Mouse (Mus musculus) forebrain, embryonic 10.5 days (tissue): ENCODE data around the gene Prx. TPM values are rescaled to one million over a fixed set of nuclear protein-coding genes. Genes with fewer than 3 reads are reported as not detected.

Source experiments
- DNase-seq: peaks from one replicate; pipeline ENCODE4 v3.0.0-alpha.2; 2017; ENCODE audit warnings: low spot score; ENCODE audit errors: extremely low spot score
- H3K27ac ChIP-seq: fragments of 300-500 bp; sonication (generic); 2 replicates; pipeline ENCODE4 v1.5.1; 2016; ENCODE audit warnings: mild to moderate bottlenecking
- H3K27me3 ChIP-seq: fragments of 300-500 bp; sonication (generic); 2 replicates; pipeline ENCODE4 v1.6.1; 2016; ENCODE audit warnings: mild to moderate bottlenecking; ENCODE audit not compliant: poor library complexity, severe bottlenecking
- H3K36me3 ChIP-seq: fragments of 300-500 bp; sonication (generic); replicated peaks from 2 replicates; pipeline ENCODE4 v1.6.1; 2016; ENCODE audit warnings: mild to moderate bottlenecking, moderate library complexity
- H3K4me1 ChIP-seq: fragments of 300-500 bp; sonication (generic); 2 replicates; pipeline ENCODE4 v1.6.1; 2016
- H3K4me3 ChIP-seq: fragments of 300-500 bp; sonication (generic); 2 replicates; pipeline ENCODE4 v1.5.1; 2016; ENCODE audit warnings: mild to moderate bottlenecking, moderate library complexity
- H3K9me3 ChIP-seq: fragments of 300-500 bp; sonication (generic); 2 replicates; pipeline ENCODE4 v1.6.1; 2016; ENCODE audit warnings: mild to moderate bottlenecking, moderate library complexity
- WGBS: fragments of 180-500 bp; shearing (Covaris S2); methylation state at CpG from one replicate; pipeline ENCODE4 v1.1.7; 2016; 5-methylcytosine and 5-hydroxymethylcytosine counted together
- polyA plus RNA-seq: library from polyadenylated mRNA; unstranded; fragments of >200 nt; fragmentation: Nextera tagmentation; extraction: Ambion mirVana; gene quantifications from 2 replicates; pipeline ENCODE4 v1.2.1, GENCODE M21; 2016

Gene Prx
- 3.1 TPM in 2 replicates for polyA plus RNA-seq

GRCm38 (mm10) chr7:27499036-27499435, at the start of gene Prx:
TSS of gene Prx (plus strand) at chr7:27499324.
- Histone ChIP-seq H3K36me3 (no peaks in the 10 kb centered on the region), H3K4me3 (no peak within 1 kb of the TSS), H3K9me3 (no peaks in the 10 kb centered on the region), H3K4me1 (no peaks in the 10 kb centered on the region), H3K27ac (no peak within 1 kb of the TSS), H3K27me3 (no peaks in the 10 kb centered on the region)
- WGBS: 63% methylated on average over 3 of the region's 3 CpGs
- no peak for DNase-seq

GRCm38 (mm10) chr7:27451359-27451758, 47.8 kb upstream of the Prx start:
- no peak for DNase-seq
- no peak overlapping the region for H3K27ac ChIP-seq
- WGBS: 94% methylated on average over 2 of the region's 2 CpGs
- H3K27me3 ChIP-seq: peaks cover 24% of the 10 kb centered on the region
- H3K4me3 ChIP-seq: no peak overlapping the region
- H3K9me3 ChIP-seq: no peaks in the 10 kb centered on the region
- peaks cover 27% of the 10 kb centered on the region for H3K4me1 ChIP-seq
- H3K36me3 ChIP-seq: no peaks in the 10 kb centered on the region

GRCm38 (mm10) chr7:27452206-27452770, 46.8 kb upstream of the Prx start:
- H3K36me3 ChIP-seq: no peaks in the 10 kb centered on the region
- H3K27ac ChIP-seq: no peak overlapping the region
- no peaks in the 10 kb centered on the region for H3K9me3 ChIP-seq
- no peak for DNase-seq
- peaks cover 17% of the 10 kb centered on the region for H3K4me1 ChIP-seq
- peaks cover 15% of the 10 kb centered on the region for H3K27me3 ChIP-seq
- WGBS: 55% methylated on average over 13 of the region's 13 CpGs
- H3K4me3 ChIP-seq: no peak overlapping the region

- WGBS: 82% methylated on average over 10 of the region's 10 CpGs
- DNase-seq: no peak
- Histone ChIP-seq H3K27me3 (no peaks in the 10 kb centered on the region), H3K36me3 (no peaks in the 10 kb centered on the region), H3K9me3 (no peaks in the 10 kb centered on the region), H3K27ac (no peak overlapping the region), H3K4me3 (no peak overlapping the region), H3K4me1 (peaks cover 7% of the 10 kb centered on the region; the same call in 1 of the 2 replicates)
Observed at GRCm38 (mm10) chr7:27454461-27455121, 44.5 kb upstream of the Prx start.

- DNase-seq: no peak
Observed at GRCm38 (mm10) chr7:27455273-27455672, 43.9 kb upstream of the Prx start.

GRCm38 (mm10) chr7:27458614-27459013, 40.5 kb upstream of the Prx start:
- 87% methylated on average over 4 of the region's 4 CpGs for WGBS

More at GRCm38 (mm10) chr7:27455273-27455672, 43.9 kb upstream of the Prx start:
- no peak overlapping the region for H3K27ac ChIP-seq
- H3K36me3 ChIP-seq: no peaks in the 10 kb centered on the region
- H3K4me1 ChIP-seq: peaks cover 7% of the 10 kb centered on the region; the same call in 1 of the 2 replicates
- H3K9me3 ChIP-seq: peaks cover 3% of the 10 kb centered on the region; the same call in 1 of the 2 replicates
- no peak overlapping the region for H3K4me3 ChIP-seq
- no peaks in the 10 kb centered on the region for H3K27me3 ChIP-seq
- WGBS: 86% methylated on average over 3 of the region's 3 CpGs

GRCm38 (mm10) chr7:27459640-27460039, 39.5 kb upstream of the Prx start:
- Histone ChIP-seq H3K36me3 (no peaks in the 10 kb centered on the region), H3K4me3 (no peak overlapping the region), H3K27ac (no peak overlapping the region), H3K4me1 (no peaks in the 10 kb centered on the region), H3K27me3 (no peaks in the 10 kb centered on the region), H3K9me3 (peaks cover 5% of the 10 kb centered on the region; the same call in 1 of the 2 replicates)
- no peak for DNase-seq
- WGBS: 95% methylated on average over 5 of the region's 5 CpGs

More at GRCm38 (mm10) chr7:27458614-27459013, 40.5 kb upstream of the Prx start:
- DNase-seq: no peak
- H3K27ac ChIP-seq: no peak overlapping the region
- H3K36me3 ChIP-seq: no peaks in the 10 kb centered on the region
- peaks cover 5% of the 10 kb centered on the region; the same call in 1 of the 2 replicates for H3K9me3 ChIP-seq
- no peak overlapping the region for H3K4me3 ChIP-seq
- no peaks in the 10 kb centered on the region for H3K27me3 ChIP-seq
- H3K4me1 ChIP-seq: no peaks in the 10 kb centered on the region

GRCm38 (mm10) chr7:27460477-27460876, 38.6 kb upstream of the Prx start:
- 86% methylated on average over 6 of the region's 6 CpGs for WGBS
- Histone ChIP-seq H3K9me3 (peaks cover 5% of the 10 kb centered on the region; the same call in 1 of the 2 replicates), H3K27me3 (no peaks in the 10 kb centered on the region), H3K4me1 (no peaks in the 10 kb centered on the region), H3K4me3 (no peak overlapping the region), H3K36me3 (no peaks in the 10 kb centered on the region), H3K27ac (no peak overlapping the region)
- DNase-seq: no peak

- H3K4me3 ChIP-seq: no peak overlapping the region
- no peak overlapping the region for H3K27ac ChIP-seq
- DNase-seq: no peak
- no peaks in the 10 kb centered on the region for H3K36me3 ChIP-seq
- peaks cover 9% of the 10 kb centered on the region for H3K4me1 ChIP-seq
- 46% methylated on average over 4 of the region's 4 CpGs for WGBS
- no peaks in the 10 kb centered on the region for H3K27me3 ChIP-seq
- no peaks in the 10 kb centered on the region for H3K9me3 ChIP-seq
Observed at GRCm38 (mm10) chr7:27467648-27468047, 31.5 kb upstream of the Prx start.

- Histone ChIP-seq H3K27ac (no peak overlapping the region), H3K9me3 (no peaks in the 10 kb centered on the region), H3K4me3 (no peak overlapping the region), H3K4me1 (peaks cover 23% of the 10 kb centered on the region), H3K36me3 (peaks cover 10% of the 10 kb centered on the region), H3K27me3 (no peaks in the 10 kb centered on the region)
- DNase-seq: no peak
- WGBS: 93% methylated on average over 11 of the region's 11 CpGs
Observed at GRCm38 (mm10) chr7:27471390-27472120, 27.6 kb upstream of the Prx start.

- no peaks in the 10 kb centered on the region for H3K27me3 ChIP-seq
Observed at GRCm38 (mm10) chr7:27472596-27472995, 26.5 kb upstream of the Prx start.

GRCm38 (mm10) chr7:27473156-27473834, 25.8 kb upstream of the Prx start, which contains the start of gene Sertad3:
TSS of gene Sertad3 (plus strand) at chr7:27473768.
- H3K4me3 ChIP-seq: peak within 1 kb of the TSS; percentile 80
- no peaks in the 10 kb centered on the region for H3K9me3 ChIP-seq
- peak; percentile 99 for DNase-seq
- H3K27ac ChIP-seq: peak within 1 kb of the TSS; percentile 90
- under 1% methylated on average over 36 of the region's 36 CpGs for WGBS
- H3K4me1 ChIP-seq: peaks cover 18% of the 10 kb centered on the region
- H3K36me3 ChIP-seq: peaks cover 25% of the 10 kb centered on the region
- no peaks in the 10 kb centered on the region for H3K27me3 ChIP-seq

More at GRCm38 (mm10) chr7:27472596-27472995, 26.5 kb upstream of the Prx start:
- H3K36me3 ChIP-seq: peaks cover 19% of the 10 kb centered on the region
- peaks cover 21% of the 10 kb centered on the region for H3K4me1 ChIP-seq
- 42% methylated on average over 7 of the region's 7 CpGs for WGBS
- H3K27ac ChIP-seq: peak overlapping the region; percentile 90
- no peak for DNase-seq
- peak overlapping the region; percentile 80 for H3K4me3 ChIP-seq
- H3K9me3 ChIP-seq: no peaks in the 10 kb centered on the region
